Mouse (Mus musculus): ENCODE data around the gene Man1c1.

Gene Man1c1

DNA sequence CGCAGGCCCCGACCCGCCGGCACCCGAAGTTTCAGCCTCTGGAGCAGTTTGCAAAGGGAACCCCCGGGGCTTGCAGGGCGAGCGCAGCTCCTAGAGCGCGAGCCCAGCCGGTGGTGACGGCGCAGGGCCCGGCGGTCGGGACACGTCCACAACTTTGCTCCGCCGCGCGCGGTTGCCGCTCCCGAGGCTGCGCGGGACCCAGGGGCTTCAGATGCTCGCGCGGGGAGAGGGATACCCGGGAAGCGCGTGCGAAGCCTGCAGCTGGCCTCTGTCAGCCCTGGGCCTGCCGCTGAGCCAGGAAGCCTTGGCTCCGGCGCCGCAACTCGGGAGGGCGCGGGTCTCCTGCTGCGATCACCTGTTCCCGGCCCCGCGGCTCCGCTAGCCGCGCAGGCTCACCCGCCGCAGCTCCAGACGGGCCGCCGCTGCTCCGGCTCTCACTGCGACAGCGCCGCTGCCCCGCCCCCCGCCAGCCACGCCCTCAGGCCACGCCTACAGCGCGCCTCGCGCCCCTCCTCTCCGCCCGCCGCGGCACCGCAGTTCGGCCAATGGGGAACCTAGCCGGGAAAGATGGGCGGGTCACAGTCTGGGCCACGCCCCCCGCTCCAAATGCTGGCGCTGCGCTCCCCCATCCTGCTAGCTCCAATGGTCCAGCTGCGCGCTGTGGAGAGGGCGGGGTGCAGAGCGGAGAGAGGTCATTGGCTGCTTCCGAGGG lies at the start of gene Man1c1:
Man1c1 (minus strand) TSS at position 456 of the 712 bp plus-strand sequence.
- DNase-seq (ENCODE audit: low spot score) = peak; percentile 99

GRCm38 (mm10) chr4:134753516-134754261 lies 49.6 kb upstream of the Man1c1 start:
- peak; percentile 41 for DNase-seq (ENCODE audit: low spot score)

DNA sequence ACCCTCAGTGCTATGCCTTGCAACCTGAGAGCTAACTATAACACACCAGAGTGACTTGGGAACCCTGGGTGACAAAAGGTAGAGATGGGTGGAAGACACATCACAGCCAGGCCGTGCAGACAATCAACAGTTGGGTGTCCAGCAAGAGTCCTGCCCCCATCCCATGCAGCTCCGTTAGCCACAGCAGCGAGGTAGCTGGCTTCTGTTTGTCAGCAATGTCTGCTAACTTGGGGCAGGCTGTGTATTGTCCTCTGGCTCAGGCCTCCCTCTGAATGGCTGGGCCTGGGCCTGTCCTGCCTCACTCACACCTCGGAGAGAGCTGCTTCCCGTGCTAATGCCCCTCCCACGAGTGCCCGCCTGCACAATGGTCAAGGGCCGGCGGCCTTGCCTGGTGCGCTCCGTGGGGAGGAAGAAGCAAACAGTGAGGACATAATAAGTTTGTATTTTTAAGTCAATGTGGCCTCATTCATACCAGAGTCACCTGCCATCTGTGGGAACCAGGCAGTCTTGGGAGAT lies 48.9 kb upstream of the Man1c1 start:
- no peak for DNase-seq (ENCODE audit: low spot score)

DNA sequence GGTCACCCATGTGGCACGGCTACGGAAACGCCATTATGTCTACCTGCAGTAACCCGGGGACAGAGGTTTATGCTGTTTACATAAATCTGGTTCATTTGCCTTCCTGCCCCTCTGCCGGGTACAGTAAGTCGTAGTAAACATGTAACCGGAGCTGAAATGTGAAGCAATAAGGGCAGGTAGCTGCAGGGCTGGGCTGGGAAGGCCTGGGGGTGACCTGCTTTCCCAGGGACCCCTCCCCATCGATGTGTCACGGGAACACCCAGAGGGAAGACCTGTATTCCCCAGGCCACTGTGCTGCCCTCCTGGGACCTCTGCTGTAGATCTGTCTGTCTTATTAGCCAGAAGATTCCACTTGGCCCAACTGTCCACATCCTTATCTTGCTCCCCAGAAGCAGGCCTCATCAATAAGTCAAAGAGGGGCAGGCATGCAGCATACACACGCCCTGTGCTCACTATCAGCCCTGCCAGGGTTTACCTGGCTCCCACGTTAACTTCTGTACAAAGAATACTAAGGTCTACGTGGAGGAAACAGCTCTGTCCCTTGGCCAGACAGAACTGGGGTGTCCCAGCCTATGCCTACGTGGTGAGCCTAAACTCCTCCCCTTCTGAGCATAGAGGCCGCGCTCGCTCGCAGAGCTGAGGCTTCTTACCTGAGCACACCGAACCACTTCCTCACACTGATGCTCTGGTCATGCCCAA lies 47.7 kb upstream of the Man1c1 start:
- no peak for DNase-seq (ENCODE audit: low spot score)

- no peak for DNase-seq (ENCODE audit: low spot score)
Measured at GRCm38 (mm10) chr4:134750825-134751224, 46.7 kb upstream of the Man1c1 start.

DNA sequence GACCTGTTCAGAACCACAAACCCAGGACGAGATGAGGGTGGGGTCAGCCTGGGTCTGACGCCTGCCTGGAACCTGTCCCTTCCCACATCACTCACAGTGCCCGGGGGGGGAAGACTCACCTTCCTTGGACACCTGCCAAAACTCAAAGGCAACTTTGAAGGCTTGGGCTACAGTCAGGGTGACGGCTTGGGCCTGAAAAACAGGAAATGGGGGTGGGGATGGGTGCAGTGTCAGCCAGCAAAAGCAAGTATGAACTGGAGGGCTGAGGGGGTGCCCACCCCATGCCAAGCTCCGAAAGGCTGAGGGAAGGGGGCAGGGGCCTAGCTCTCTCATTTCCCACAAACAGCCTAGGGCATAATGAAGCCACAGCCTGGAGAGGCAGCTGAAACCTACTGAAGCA lies 46.2 kb upstream of the Man1c1 start:
- no peak for DNase-seq (ENCODE audit: low spot score)

DNA sequence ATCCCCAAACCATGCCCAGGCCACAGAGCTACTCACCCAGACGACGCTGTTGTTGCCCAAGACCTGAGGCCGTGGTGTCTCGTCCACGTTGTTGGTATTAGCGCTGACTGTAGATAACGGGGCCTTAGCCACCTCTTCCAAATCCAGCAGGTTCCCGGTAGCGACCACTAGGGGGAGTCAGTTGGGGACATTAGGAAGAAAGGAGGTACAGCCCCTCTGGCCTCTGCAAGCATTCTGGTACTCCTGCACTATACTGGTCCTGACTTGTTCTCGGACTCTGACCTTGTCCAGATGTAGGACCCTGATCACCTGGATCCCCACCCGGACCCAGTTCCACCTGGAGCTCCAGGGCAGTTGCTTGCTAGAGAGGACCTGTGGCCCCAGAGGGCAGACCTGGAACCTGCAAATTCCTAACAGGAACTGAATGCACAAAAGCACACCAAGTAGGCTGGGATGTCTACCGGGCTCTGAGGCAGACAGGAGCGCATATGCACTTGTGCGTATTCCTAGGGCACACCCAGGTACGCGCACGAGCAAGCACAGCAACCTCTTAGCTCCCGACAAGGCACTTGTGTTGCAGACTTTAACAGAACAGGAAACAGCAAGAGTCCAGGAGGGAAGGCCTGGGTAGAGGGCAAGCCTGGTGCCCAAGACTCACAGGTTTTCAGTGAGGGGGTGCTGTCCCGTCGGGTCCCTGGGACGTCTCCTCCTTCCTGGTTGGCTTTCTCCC lies 45.4 kb upstream of the Man1c1 start:
- DNase-seq (ENCODE audit: low spot score) = peak; percentile 58

DNA sequence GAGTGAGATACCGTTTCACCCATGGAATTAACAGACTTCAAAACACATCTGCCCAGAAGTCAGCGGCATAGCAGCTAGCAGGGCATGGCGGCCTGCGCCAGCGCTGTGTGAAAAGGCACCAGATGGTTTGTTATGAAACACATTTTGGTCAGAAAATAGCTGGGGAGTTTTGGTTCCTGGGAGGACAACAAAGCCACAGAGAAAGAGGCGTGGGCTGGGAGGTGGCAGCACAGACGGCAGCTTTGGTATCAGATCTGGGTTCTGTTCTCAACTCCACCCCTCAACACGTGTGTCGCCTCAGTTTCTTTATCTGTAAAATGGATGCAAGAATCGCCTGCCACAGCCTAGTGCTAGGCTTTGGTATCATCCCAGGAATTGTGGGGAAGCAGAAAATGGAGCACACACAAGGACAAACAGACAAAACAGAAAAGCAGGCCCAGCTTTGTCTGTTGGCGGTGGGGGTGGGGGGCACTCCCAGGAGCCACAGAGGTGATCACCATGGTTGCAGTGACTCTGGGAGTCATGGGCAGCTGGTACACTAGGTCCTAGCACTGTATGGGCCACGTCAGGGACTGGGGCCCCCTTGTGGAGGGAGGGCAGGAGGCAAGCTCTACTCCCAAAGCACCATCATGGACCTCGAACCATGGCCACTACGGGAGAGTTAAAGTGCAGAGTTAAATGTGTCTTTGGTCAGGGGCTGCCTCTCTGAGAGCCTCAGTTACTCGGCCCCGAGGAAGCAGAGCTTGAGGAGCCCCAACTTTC lies 42.0 kb upstream of the Man1c1 start:
- DNase-seq (ENCODE audit: low spot score) = no peak

DNA sequence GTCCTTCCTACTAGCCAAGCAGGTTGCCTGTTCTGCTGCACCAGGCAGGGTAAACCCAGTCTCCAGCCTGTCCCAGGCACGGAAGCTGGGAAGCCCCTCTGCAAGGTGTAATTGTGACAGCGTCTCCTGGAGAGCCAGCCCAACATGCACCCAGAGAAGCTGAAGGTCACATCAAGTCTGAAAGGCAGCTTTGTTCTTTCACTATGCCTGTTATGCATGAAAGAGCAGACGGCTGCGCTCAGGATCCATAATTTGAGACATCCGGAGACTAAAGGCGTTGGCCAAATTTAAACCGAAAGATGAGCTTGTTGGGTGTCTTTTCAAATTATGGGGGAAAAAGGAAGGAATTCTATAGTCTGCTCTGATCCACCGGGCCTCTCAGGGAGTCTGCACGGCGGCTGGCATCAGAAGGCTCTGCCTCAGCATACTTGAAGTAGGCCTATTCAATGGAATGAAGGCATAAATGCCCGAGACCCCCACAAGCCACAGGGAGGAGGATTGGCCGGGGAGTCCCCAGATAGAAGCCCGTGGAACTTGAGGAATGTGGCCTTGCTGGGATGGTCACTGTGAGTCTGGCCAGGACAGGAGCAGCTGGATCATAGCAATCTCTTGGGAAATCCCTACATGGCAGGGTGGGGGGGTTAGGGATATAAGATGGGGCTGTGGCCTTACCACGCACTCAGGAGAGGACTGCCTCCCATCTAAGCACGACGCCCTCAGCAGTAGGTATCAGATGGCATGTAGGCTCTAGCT lies 40.0 kb upstream of the Man1c1 start:
- DNase-seq (ENCODE audit: low spot score) = peak; percentile 30

GRCm38 (mm10) chr4:134741949-134742348 lies 37.9 kb upstream of the Man1c1 start:
- DNase-seq (ENCODE audit: low spot score) = no peak

GRCm38 (mm10) chr4:134740186-134740585 lies 36.1 kb upstream of the Man1c1 start:
- no peak for DNase-seq (ENCODE audit: low spot score)

DNA sequence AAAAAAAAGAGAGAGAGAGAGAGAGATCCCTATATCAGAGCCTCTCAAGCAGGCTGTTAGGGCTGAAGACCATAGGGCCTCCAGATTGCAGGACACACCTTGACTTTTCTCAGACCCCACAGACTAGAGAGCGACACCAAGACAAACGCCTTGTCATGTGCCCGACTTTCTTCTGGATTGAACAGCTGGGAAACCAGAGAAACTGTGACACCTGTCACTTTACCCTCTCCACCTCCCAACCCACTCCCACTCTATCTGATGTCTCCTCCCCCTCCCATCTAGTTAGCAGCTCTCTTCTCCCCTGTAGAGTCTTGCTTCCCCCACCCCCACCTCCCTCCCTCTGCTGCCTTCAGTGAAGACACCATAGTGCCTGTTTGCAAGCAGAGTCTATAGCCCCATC lies 35.4 kb upstream of the Man1c1 start:
- DNase-seq (ENCODE audit: low spot score) = no peak

- DNase-seq (ENCODE audit: low spot score) = no peak
Measured at GRCm38 (mm10) chr4:134737365-134737910, 33.3 kb upstream of the Man1c1 start.

- DNase-seq (ENCODE audit: low spot score) = no peak
Measured at GRCm38 (mm10) chr4:134736147-134736546, 32.1 kb upstream of the Man1c1 start.

DNA sequence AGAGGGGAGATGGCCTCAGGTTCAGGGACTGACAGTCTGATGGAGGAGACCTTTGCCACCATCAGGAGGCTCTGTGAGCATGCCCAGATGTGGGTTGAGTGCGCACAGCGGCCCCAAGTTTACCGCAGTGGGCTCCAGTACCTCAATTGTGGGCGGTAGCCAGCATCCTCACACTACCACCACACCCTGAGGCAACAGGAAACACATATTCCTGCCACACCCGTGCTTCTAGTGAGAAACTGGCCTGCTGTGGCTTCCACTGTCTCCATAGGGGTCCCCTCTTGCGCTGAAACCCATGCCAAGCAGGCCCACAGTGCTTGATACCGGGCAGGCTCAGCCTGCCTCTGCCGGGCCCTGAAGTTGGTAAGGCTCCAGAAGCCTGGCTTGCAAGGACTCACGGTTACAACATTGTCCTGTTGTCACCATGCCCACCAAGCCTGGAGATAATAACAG lies 30.6 kb upstream of the Man1c1 start:
- no peak for DNase-seq (ENCODE audit: low spot score)

GRCm38 (mm10) chr4:134734038-134734628 lies 30.0 kb upstream of the Man1c1 start:
- peak; percentile 66 for DNase-seq (ENCODE audit: low spot score)

- no peak for DNase-seq (ENCODE audit: low spot score)
Measured at GRCm38 (mm10) chr4:134733371-134733770, 29.3 kb upstream of the Man1c1 start.

GRCm38 (mm10) chr4:134730106-134730505 lies 26.0 kb upstream of the Man1c1 start:
- DNase-seq (ENCODE audit: low spot score) = peak; percentile 51

- DNase-seq (ENCODE audit: low spot score) = no peak
Measured at GRCm38 (mm10) chr4:134725735-134726345, 21.8 kb upstream of the Man1c1 start.
